Mouse (Mus musculus) forebrain, embryonic 15.5 days (tissue): ENCODE results near the gene Khsrp. TPM values are rescaled to one million over a fixed set of nuclear protein-coding genes. Genes with fewer than 3 reads are reported as not detected.

Experiments
- ATAC-seq: fragments of 200-750 bp; cut with Nextera tagmentation; replicated peaks from 2 replicates; pipeline ENCODE4 v1.8.0; 2017; ENCODE audit warnings: mild to moderate bottlenecking, moderate TSS enrichment, moderate library complexity
- H3K27ac ChIP-seq: fragments of 300-500 bp; sonication (generic); replicated peaks from 2 replicates; pipeline ENCODE4 v1.5.1; 2015; ENCODE audit warnings: mild to moderate bottlenecking, inconsistent platforms
- H3K27me3 ChIP-seq: fragments of 300-500 bp; sonication (generic); 2 replicates; pipeline ENCODE4 v1.6.1; 2015; ENCODE audit warnings: inconsistent platforms
- H3K36me3 ChIP-seq: fragments of 300-500 bp; sonication (generic); 2 replicates; pipeline ENCODE4 v1.6.1; 2015; ENCODE audit warnings: mild to moderate bottlenecking, inconsistent platforms
- H3K4me1 ChIP-seq: fragments of 300-500 bp; sonication (generic); 2 replicates; pipeline ENCODE4 v1.6.1; 2015; ENCODE audit warnings: inconsistent platforms
- H3K4me2 ChIP-seq: fragments of 300-500 bp; sonication (generic); replicated peaks from 2 replicates; pipeline ENCODE4 v1.6.1; 2015; ENCODE audit warnings: mild to moderate bottlenecking, inconsistent platforms
- H3K4me3 ChIP-seq: fragments of 300-500 bp; sonication (generic); 2 replicates; pipeline ENCODE4 v1.5.1; 2015; ENCODE audit warnings: mild to moderate bottlenecking, inconsistent platforms
- H3K9ac ChIP-seq: fragments of 300-500 bp; sonication (generic); replicated peaks from 2 replicates; pipeline ENCODE4 v1.6.1; 2015; ENCODE audit warnings: mild to moderate bottlenecking, inconsistent platforms
- H3K9me3 ChIP-seq: fragments of 300-500 bp; sonication (generic); 2 replicates; pipeline ENCODE4 v1.6.1; 2016; ENCODE audit warnings: inconsistent platforms
- WGBS: fragments of 180-500 bp; shearing (Covaris S2); methylation state at CpG from one replicate; pipeline ENCODE4 v1.1.7; 2015; ENCODE audit warnings: mixed read lengths; 5-methylcytosine and 5-hydroxymethylcytosine counted together
- polyA plus RNA-seq: library from polyadenylated mRNA; unstranded; fragments of >200 nt; fragmentation: Nextera tagmentation; extraction: Ambion mirVana; gene quantifications from 2 replicates; pipeline ENCODE4 v1.2.1, GENCODE M21; 2015

Gene Khsrp
- polyA plus RNA-seq, 1 experiment from 2014 or later: 37.0 TPM

- Histone ChIP-seq H3K36me3 (peaks cover 42% of the 10 kb centered on the region), H3K9me3 (no peaks in the 10 kb centered on the region), H3K4me1 (peaks cover 23% of the 10 kb centered on the region), H3K9ac (no peak overlapping the region), H3K4me2 (peak overlapping the region; percentile 57), H3K4me3 (peak overlapping the region; percentile 80; the same call in 1 of the 2 replicates), H3K27me3 (no peaks in the 10 kb centered on the region), H3K27ac (no peak overlapping the region)
- 80% methylated on average over 2 of the region's 2 CpGs for WGBS
- no peak; the same call in 1 of the 2 replicates for ATAC-seq
Observed at GRCm38 (mm10) chr17:56996506-56996905, 34.8 kb downstream of the Khsrp start.

- Histone ChIP-seq H3K4me2 (no peak overlapping the region), H3K9ac (no peak overlapping the region), H3K27ac (no peak overlapping the region), H3K4me3 (no peak overlapping the region), H3K9me3 (no peaks in the 10 kb centered on the region), H3K27me3 (no peaks in the 10 kb centered on the region), H3K4me1 (peaks cover 30% of the 10 kb centered on the region), H3K36me3 (peaks cover 42% of the 10 kb centered on the region)
- no peak for ATAC-seq
- WGBS: 92% methylated on average over 8 of the region's 8 CpGs
Observed at GRCm38 (mm10) chr17:56995046-56995445, 36.3 kb downstream of the Khsrp start.

- no peak for ATAC-seq
- WGBS: 62% methylated on average over 2 of the region's 2 CpGs
- Histone ChIP-seq H3K36me3 (peaks cover 32% of the 10 kb centered on the region), H3K9ac (peak overlapping the region; percentile 80), H3K27ac (no peak overlapping the region), H3K9me3 (no peaks in the 10 kb centered on the region), H3K4me2 (peak overlapping the region; percentile 79), H3K4me3 (peak overlapping the region; percentile 93), H3K27me3 (no peaks in the 10 kb centered on the region), H3K4me1 (peaks cover 16% of the 10 kb centered on the region)
Observed at GRCm38 (mm10) chr17:56990966-56991365, 40.4 kb downstream of the Khsrp start.

- under 1% methylated on average over 52 of the region's 52 CpGs for WGBS
- H3K27ac ChIP-seq: peak within 1 kb of the TSS; percentile 90
- peaks cover 25% of the 10 kb centered on the region for H3K36me3 ChIP-seq
- H3K27me3 ChIP-seq: no peaks in the 10 kb centered on the region
- H3K4me1 ChIP-seq: peaks cover 16% of the 10 kb centered on the region
- H3K9me3 ChIP-seq: no peaks in the 10 kb centered on the region
- peak within 1 kb of the TSS; percentile 80 for H3K9ac ChIP-seq
- peak within 1 kb of the TSS; percentile 79 for H3K4me2 ChIP-seq
- peak within 1 kb of the TSS; percentile 93 for H3K4me3 ChIP-seq
- peak; percentile 98 for ATAC-seq
Observed at GRCm38 (mm10) chr17:56990115-56990746, 41.1 kb downstream of the Khsrp start, which contains the start of gene Clpp. TSS of gene Clpp (plus strand) at chr17:56990305.

- Histone ChIP-seq H3K27ac (peak overlapping the region; percentile 90), H3K4me1 (peaks cover 16% of the 10 kb centered on the region), H3K4me2 (peak overlapping the region; percentile 79), H3K9ac (peak overlapping the region; percentile 80), H3K36me3 (peaks cover 19% of the 10 kb centered on the region), H3K27me3 (no peaks in the 10 kb centered on the region), H3K9me3 (no peaks in the 10 kb centered on the region), H3K4me3 (peak overlapping the region; percentile 93)
- WGBS: 2% methylated on average over 25 of the region's 25 CpGs
- ATAC-seq: peak; percentile 93
Observed at GRCm38 (mm10) chr17:56989467-56990114, 41.7 kb downstream of the Khsrp start.

- H3K27ac ChIP-seq: no peak overlapping the region; the same call in 1 of the 2 replicates
Observed at GRCm38 (mm10) chr17:56988921-56989430, 42.3 kb downstream of the Khsrp start.

GRCm38 (mm10) chr17:56988441-56988840, 42.9 kb downstream of the Khsrp start:
- H3K9me3 ChIP-seq: no peaks in the 10 kb centered on the region
- no peak for ATAC-seq
- H3K4me2 ChIP-seq: no peak overlapping the region
- H3K27ac ChIP-seq: no peak overlapping the region
- no peak overlapping the region for H3K9ac ChIP-seq
- peaks cover 16% of the 10 kb centered on the region for H3K4me1 ChIP-seq
- WGBS: 93% methylated on average over 7 of the region's 7 CpGs
- H3K36me3 ChIP-seq: peaks cover 8% of the 10 kb centered on the region
- no peaks in the 10 kb centered on the region for H3K27me3 ChIP-seq
- H3K4me3 ChIP-seq: no peak overlapping the region

More at GRCm38 (mm10) chr17:56988921-56989430, 42.3 kb downstream of the Khsrp start:
- H3K4me1 ChIP-seq: peaks cover 16% of the 10 kb centered on the region
- no peaks in the 10 kb centered on the region for H3K9me3 ChIP-seq
- H3K27me3 ChIP-seq: no peaks in the 10 kb centered on the region
- 70% methylated on average over 7 of the region's 7 CpGs for WGBS
- H3K36me3 ChIP-seq: peaks cover 14% of the 10 kb centered on the region
- peak overlapping the region; percentile 79 for H3K4me2 ChIP-seq
- H3K9ac ChIP-seq: peak overlapping the region; percentile 80
- H3K4me3 ChIP-seq: peak overlapping the region; percentile 93
- no peak for ATAC-seq

GRCm38 (mm10) chr17:56986105-56986805, 45.1 kb downstream of the Khsrp start:
- Histone ChIP-seq H3K9me3 (no peaks in the 10 kb centered on the region), H3K4me2 (no peak overlapping the region), H3K4me3 (no peak overlapping the region), H3K4me1 (peaks cover 9% of the 10 kb centered on the region), H3K27me3 (no peaks in the 10 kb centered on the region), H3K27ac (no peak overlapping the region), H3K9ac (no peak overlapping the region), H3K36me3 (no peaks in the 10 kb centered on the region)
- ATAC-seq: no peak
- 93% methylated on average over 3 of the region's 3 CpGs for WGBS

- Histone ChIP-seq H3K9ac (no peak overlapping the region), H3K9me3 (no peaks in the 10 kb centered on the region), H3K4me2 (no peak overlapping the region), H3K36me3 (no peaks in the 10 kb centered on the region), H3K4me1 (peaks cover 3% of the 10 kb centered on the region), H3K4me3 (no peak overlapping the region), H3K27ac (no peak overlapping the region), H3K27me3 (no peaks in the 10 kb centered on the region)
- 75% methylated on average over 3 of the region's 3 CpGs for WGBS
- no peak for ATAC-seq
Observed at GRCm38 (mm10) chr17:56985656-56986055, 45.7 kb downstream of the Khsrp start.

- H3K27me3 ChIP-seq: no peaks in the 10 kb centered on the region
- H3K4me3 ChIP-seq: no peak overlapping the region
- H3K4me1 ChIP-seq: peaks cover 3% of the 10 kb centered on the region; the same call in 1 of the 2 replicates
- ATAC-seq: no peak
- no peaks in the 10 kb centered on the region for H3K36me3 ChIP-seq
- no peak overlapping the region for H3K27ac ChIP-seq
- no peak overlapping the region for H3K4me2 ChIP-seq
- H3K9ac ChIP-seq: no peak overlapping the region
- H3K9me3 ChIP-seq: no peaks in the 10 kb centered on the region
- 87% methylated on average over 9 of the region's 9 CpGs for WGBS
Observed at GRCm38 (mm10) chr17:56984886-56985285, 46.4 kb downstream of the Khsrp start.

- Histone ChIP-seq H3K4me1 (no peaks in the 10 kb centered on the region), H3K27me3 (no peaks in the 10 kb centered on the region), H3K4me3 (no peak within 1 kb of the TSS), H3K4me2 (no peak within 1 kb of the TSS), H3K36me3 (no peaks in the 10 kb centered on the region), H3K27ac (no peak within 1 kb of the TSS), H3K9ac (no peak within 1 kb of the TSS), H3K9me3 (no peaks in the 10 kb centered on the region)
- ATAC-seq: no peak
- 79% methylated on average over 5 of the region's 5 CpGs for WGBS
Observed at GRCm38 (mm10) chr17:56982013-56982412, 49.3 kb downstream of the Khsrp start, which contains the start of gene Acer1. TSS of gene Acer1 (minus strand) at chr17:56982126.

- Histone ChIP-seq H3K36me3 (no peaks in the 10 kb centered on the region), H3K27ac (no peak overlapping the region), H3K27me3 (no peaks in the 10 kb centered on the region), H3K9me3 (no peaks in the 10 kb centered on the region), H3K9ac (no peak overlapping the region), H3K4me1 (no peaks in the 10 kb centered on the region), H3K4me3 (no peak overlapping the region), H3K4me2 (no peak overlapping the region)
- ATAC-seq: no peak
- 82% methylated on average over 7 of the region's 7 CpGs for WGBS
Observed at GRCm38 (mm10) chr17:56981049-56981448, 50.3 kb downstream of the Khsrp start.
